Mouse (Mus musculus) myocyte (in vitro differentiated cells): ENCODE results near the gene Mrap. TPM values are rescaled to one million over a fixed set of nuclear protein-coding genes. Genes with fewer than 3 reads are reported as not detected.

ENCODE experiments used
- H3K27me3 ChIP-seq: one replicate; pipeline ENCODE4 v1.6.1; 2011; ENCODE audit not compliant: control insufficient read depth, insufficient read depth, insufficient read length
- H3K36me3 ChIP-seq: one replicate; pipeline ENCODE4 v1.6.1; 2011; ENCODE audit not compliant: control insufficient read depth, insufficient read depth
- H3K4me2 ChIP-seq: one replicate; pipeline ENCODE4 v1.6.1; 2011; ENCODE audit warnings: low read depth, control low read depth
- H3K4me3 ChIP-seq: one replicate; pipeline ENCODE4 v1.5.1; 2011; ENCODE audit warnings: mild to moderate bottlenecking, control low read depth, moderate library complexity
- H3K79me2 ChIP-seq: one replicate; pipeline ENCODE4 v1.6.1; 2011; ENCODE audit not compliant: control insufficient read depth, insufficient read depth
- H3ac ChIP-seq: one replicate; pipeline ENCODE4 v1.6.1; 2011; ENCODE audit not compliant: control insufficient read depth, insufficient read length
- CEBPB ChIP-seq: IDR thresholded peaks from 2 replicates; pipeline ENCODE4 v1.6.1; 2011; ENCODE audit warnings: mild to moderate bottlenecking, moderate library complexity; ENCODE audit not compliant: poor library complexity, insufficient read depth, severe bottlenecking
- E2F4 ChIP-seq: IDR thresholded peaks from one replicate; pipeline ENCODE4 v1.6.1; 2011; ENCODE audit warnings: mild to moderate bottlenecking, control low read depth, moderate library complexity; ENCODE audit not compliant: insufficient read depth
- MAX ChIP-seq: IDR thresholded peaks from one replicate; pipeline ENCODE4 v1.6.1; 2011; ENCODE audit warnings: low read depth, mild to moderate bottlenecking, control low read depth
- MYOD1 ChIP-seq, 3 experiments: IDR thresholded peaks; one replicate each; pipeline ENCODE4 v1.6.1; 2011; ENCODE audit warnings: control low read depth in 2 of 3, low read depth in 2 of 3, mild to moderate bottlenecking in 2 of 3, moderate library complexity in 1 of 3; ENCODE audit not compliant: insufficient read length in 2 of 3, control insufficient read depth in 1 of 3
- MYOG ChIP-seq, 3 experiments: IDR thresholded peaks; one replicate each; pipeline ENCODE4 v1.6.1; 2011; ENCODE audit warnings: control low read depth in 2 of 3, low read depth in 2 of 3, mild to moderate bottlenecking in 2 of 3; ENCODE audit not compliant: insufficient read length in 2 of 3, control insufficient read depth in 1 of 3, insufficient read depth in 1 of 3
- POLR2A ChIP-seq: IDR thresholded peaks from one replicate; pipeline ENCODE4 v1.6.1; 2011; ENCODE audit warnings: low read depth, mild to moderate bottlenecking, control low read depth, moderate library complexity; ENCODE audit not compliant: insufficient read length
- POLR2AphosphoS2 ChIP-seq: IDR thresholded peaks from one replicate; pipeline ENCODE4 v1.6.1; 2011; ENCODE audit warnings: low read depth, control low read depth; ENCODE audit not compliant: insufficient read length
- REST ChIP-seq: IDR thresholded peaks from one replicate; pipeline ENCODE4 v1.6.1; 2011; ENCODE audit warnings: mild to moderate bottlenecking, control low read depth, moderate library complexity; ENCODE audit not compliant: insufficient read depth, insufficient read length
- SRF ChIP-seq: IDR thresholded peaks from one replicate; pipeline ENCODE4 v1.6.1; 2011; ENCODE audit warnings: low read depth; ENCODE audit not compliant: control insufficient read depth, insufficient read length
- TCF12 ChIP-seq: IDR thresholded peaks from one replicate; pipeline ENCODE4 v1.6.1; 2011; ENCODE audit warnings: mild to moderate bottlenecking, control low read depth; ENCODE audit not compliant: poor library complexity, insufficient read depth, severe bottlenecking
- TCF3 ChIP-seq: IDR thresholded peaks from one replicate; pipeline ENCODE4 v1.6.1; 2011; ENCODE audit warnings: low read depth, control low read depth; ENCODE audit not compliant: insufficient read length
- USF1 ChIP-seq: IDR thresholded peaks from one replicate; pipeline ENCODE4 v1.6.1; 2011; ENCODE audit warnings: low read depth, mild to moderate bottlenecking, control low read depth, moderate library complexity
- polyA plus RNA-seq: library from polyadenylated mRNA; unstranded; fragments of >200 nt; fragmentation: generic; extraction: Trizol; gene quantifications from one replicate; pipeline ENCODE4 v1.2.1, GENCODE M21; 2012; ENCODE audit warnings: missing spikeins

Gene Mrap
- polyA plus RNA-seq, 1 experiment: not detected

- no peak for TF ChIP-seq USF1
- no peak for TF ChIP-seq POLR2AphosphoS2
- no peak for TF ChIP-seq MYOD1 (IDR thresholded peaks at IDR 0.05; ENCODE audit: control insufficient read depth in 1 of 3, insufficient read length in 2 of 3, low read depth in 2 of 3)
- no peak for TF ChIP-seq REST
- no peak for TF ChIP-seq TCF3
- no peak for TF ChIP-seq POLR2A
- TF ChIP-seq TCF12: no peak
- no peak for TF ChIP-seq SRF
- H3K4me2 ChIP-seq: no peak overlapping the region
Measured at GRCm38 (mm10) chr16:90706279-90706678, 31.7 kb upstream of the Mrap start.

GRCm38 (mm10) chr16:90709711-90710289, 28.2 kb upstream of the Mrap start:
- Histone ChIP-seq H3ac (no peak overlapping the region), H3K4me2 (peak overlapping the region; percentile 79), H3K4me3 (no peak overlapping the region), H3K36me3 (no peaks in the 10 kb centered on the region), H3K27me3 (no peaks in the 10 kb centered on the region), H3K79me2 (no peaks in the 10 kb centered on the region)
- TF ChIP-seq MYOD1 (IDR thresholded peaks at IDR 0.05; ENCODE audit: control insufficient read depth in 1 of 3, insufficient read length in 2 of 3, low read depth in 2 of 3) (peak in 1 of 3 experiments; percentile 44), SRF (no peak)

More at GRCm38 (mm10) chr16:90706279-90706678, 31.7 kb upstream of the Mrap start:
- Histone ChIP-seq H3K36me3 (no peaks in the 10 kb centered on the region), H3K27me3 (no peaks in the 10 kb centered on the region), H3K4me3 (no peak overlapping the region), H3K79me2 (no peaks in the 10 kb centered on the region), H3ac (no peak overlapping the region)

- no peak overlapping the region for H3ac ChIP-seq
- H3K27me3 ChIP-seq: no peaks in the 10 kb centered on the region
- TF ChIP-seq POLR2A (no peak), USF1 (no peak), TCF3 (no peak), E2F4 (no peak), MYOD1 (IDR thresholded peaks at IDR 0.05; ENCODE audit: control insufficient read depth in 1 of 3, insufficient read length in 2 of 3, low read depth in 2 of 3) (no peak), MYOG (IDR thresholded peaks at IDR 0.05; ENCODE audit: control insufficient read depth in 1 of 3, insufficient read depth in 1 of 3, insufficient read length in 2 of 3, low read depth in 2 of 3) (no peak), REST (no peak), TCF12 (no peak), MAX (no peak), SRF (no peak), CEBPB (no peak), POLR2AphosphoS2 (no peak)
- no peaks in the 10 kb centered on the region for H3K79me2 ChIP-seq
- H3K36me3 ChIP-seq: no peaks in the 10 kb centered on the region
- no peak overlapping the region for H3K4me3 ChIP-seq
- H3K4me2 ChIP-seq: peak overlapping the region; percentile 79
Measured at GRCm38 (mm10) chr16:90710313-90710712, 27.7 kb upstream of the Mrap start.

GRCm38 (mm10) chr16:90724051-90724450, 14.0 kb upstream of the Mrap start:
- Histone ChIP-seq H3K4me2 (no peak overlapping the region), H3K27me3 (no peaks in the 10 kb centered on the region), H3ac (no peak overlapping the region), H3K36me3 (no peaks in the 10 kb centered on the region), H3K79me2 (peaks cover 7% of the 10 kb centered on the region), H3K4me3 (no peak overlapping the region)
- no peak for TF ChIP-seq USF1
- no peak for TF ChIP-seq MAX
- TF ChIP-seq POLR2AphosphoS2: no peak
- no peak for TF ChIP-seq MYOG (IDR thresholded peaks at IDR 0.05; ENCODE audit: control insufficient read depth in 1 of 3, insufficient read depth in 1 of 3, insufficient read length in 2 of 3, low read depth in 2 of 3)

GRCm38 (mm10) chr16:90726600-90727227, 11.3 kb upstream of the Mrap start:
- H3K36me3 ChIP-seq: no peaks in the 10 kb centered on the region
- H3K79me2 ChIP-seq: peaks cover 7% of the 10 kb centered on the region
- TF ChIP-seq MAX (no peak), USF1 (no peak), SRF (no peak), MYOD1 (IDR thresholded peaks at IDR 0.05; ENCODE audit: control insufficient read depth in 1 of 3, insufficient read length in 2 of 3, low read depth in 2 of 3) (no peak), TCF12 (no peak), POLR2AphosphoS2 (no peak), POLR2A (no peak), MYOG (IDR thresholded peaks at IDR 0.05; ENCODE audit: control insufficient read depth in 1 of 3, insufficient read depth in 1 of 3, insufficient read length in 2 of 3, low read depth in 2 of 3) (no peak), E2F4 (no peak), CEBPB (no peak)
- peak overlapping the region; percentile 85 for H3K4me2 ChIP-seq
- no peaks in the 10 kb centered on the region for H3K27me3 ChIP-seq
- peak overlapping the region; percentile 74 for H3ac ChIP-seq
- H3K4me3 ChIP-seq: peak overlapping the region; percentile 79
